Mouse (Mus musculus) liver (tissue): ENCODE measurements around the gene Gng5.

Experiments
- DNase-seq: peaks from one replicate; pipeline ENCODE4 v3.0.0-alpha.2; 2020; ENCODE audit warnings: mixed read lengths

Gng5 gene

GRCm38 (mm10) chr3:146499431-146500002, at the start of gene Gng5, which contains the start of gene Spata1:
Gene Gng5 (plus strand): TSS chr3:146499807.
Gene Spata1 (minus strand): TSS chr3:146499753.
- peak; percentile 94 for DNase-seq

GRCm38 (mm10) chr3:146450371-146450841, 49.2 kb upstream of the Gng5 start:
- peak; percentile 98 for DNase-seq

GRCm38 (mm10) chr3:146451375-146451774, 48.2 kb upstream of the Gng5 start:
- DNase-seq = no peak

GRCm38 (mm10) chr3:146462939-146463338, 36.7 kb upstream of the Gng5 start:
- no peak for DNase-seq

GRCm38 (mm10) chr3:146469226-146469625, 30.4 kb upstream of the Gng5 start:
- DNase-seq = no peak

- no peak for DNase-seq
Measured at GRCm38 (mm10) chr3:146472657-146473056, 26.9 kb upstream of the Gng5 start.

- no peak for DNase-seq
Measured at GRCm38 (mm10) chr3:146473741-146474140, 25.9 kb upstream of the Gng5 start.

- DNase-seq = no peak
Measured at GRCm38 (mm10) chr3:146474428-146474827, 25.2 kb upstream of the Gng5 start.

GRCm38 (mm10) chr3:146482044-146482443, 17.6 kb upstream of the Gng5 start:
- DNase-seq = no peak

- no peak for DNase-seq
Measured at GRCm38 (mm10) chr3:146486464-146486863, 13.1 kb upstream of the Gng5 start.

GRCm38 (mm10) chr3:146494941-146495340, 4.7 kb upstream of the Gng5 start:
- DNase-seq = no peak

- DNase-seq = no peak
Measured at GRCm38 (mm10) chr3:146498989-146499388, 618 bp upstream of the Gng5 start.

- peak; percentile 69 for DNase-seq
Measured at GRCm38 (mm10) chr3:146500003-146500809, 599 bp downstream of the Gng5 start.

GRCm38 (mm10) chr3:146500810-146501201, 1.2 kb downstream of the Gng5 start:
- DNase-seq = no peak

GRCm38 (mm10) chr3:146501601-146502123, 2.1 kb downstream of the Gng5 start:
- DNase-seq = no peak

GRCm38 (mm10) chr3:146506711-146507110, 7.1 kb downstream of the Gng5 start:
- DNase-seq = no peak

GRCm38 (mm10) chr3:146520226-146520797, 20.7 kb downstream of the Gng5 start:
- no peak for DNase-seq

- peak; percentile 88 for DNase-seq
Measured at GRCm38 (mm10) chr3:146520798-146521651, 21.4 kb downstream of the Gng5 start, which contains the start of gene Rpf1. Gene Rpf1 (minus strand): TSS chr3:146521429.

GRCm38 (mm10) chr3:146521652-146522020, 22.0 kb downstream of the Gng5 start:
- DNase-seq = no peak

- DNase-seq = no peak
Measured at GRCm38 (mm10) chr3:146528335-146528734, 28.7 kb downstream of the Gng5 start.

GRCm38 (mm10) chr3:146534986-146535385, 35.4 kb downstream of the Gng5 start:
- DNase-seq = no peak

GRCm38 (mm10) chr3:146540521-146541273, 41.1 kb downstream of the Gng5 start:
- DNase-seq = no peak
